Mouse (Mus musculus): ENCODE results near the gene Lbx1.

- no peak for TF ChIP-seq CTCF (IDR thresholded peaks at IDR 0.05; ENCODE audit: borderline replicate concordance, insufficient read depth, low read length)
- TF ChIP-seq POLR2A (IDR thresholded peaks at IDR 0.05; ENCODE audit: low read depth, low read length): no peak
Measured at GRCm38 (mm10) chr19:45227671-45228070, 7.9 kb downstream of the Lbx1 start.

Data from embryonic fibroblast, embryonic 13.5 days (primary cell).